Mouse (Mus musculus) hindbrain, embryonic 13.5 days (tissue): ENCODE data around the gene Fam71e1. TPM values are rescaled to one million over a fixed set of nuclear protein-coding genes. Genes with fewer than 3 reads are reported as not detected.

ENCODE experiments used
- ATAC-seq: fragments of 200-750 bp; cut with Nextera tagmentation; 2 replicates; pipeline ENCODE4 v1.8.0; 2017; ENCODE audit warnings: moderate TSS enrichment; ENCODE audit not compliant: low FRiP score
- H3K27ac ChIP-seq: fragments of 300-500 bp; sonication (generic); 2 replicates; pipeline ENCODE4 v1.5.1; 2015; ENCODE audit warnings: inconsistent platforms, mild to moderate bottlenecking, moderate library complexity
- H3K27me3 ChIP-seq: fragments of 300-500 bp; sonication (generic); 2 replicates; pipeline ENCODE4 v1.6.1; 2015; ENCODE audit warnings: mild to moderate bottlenecking, inconsistent platforms
- H3K36me3 ChIP-seq: fragments of 300-500 bp; sonication (generic); 2 replicates; pipeline ENCODE4 v1.6.1; 2015; ENCODE audit warnings: mild to moderate bottlenecking, inconsistent platforms
- H3K4me1 ChIP-seq: fragments of 300-500 bp; sonication (generic); replicated peaks from 2 replicates; pipeline ENCODE4 v1.6.1; 2015; ENCODE audit warnings: inconsistent platforms
- H3K4me2 ChIP-seq: fragments of 300-500 bp; sonication (generic); 2 replicates; pipeline ENCODE4 v1.6.1; 2015; ENCODE audit warnings: inconsistent platforms, mild to moderate bottlenecking, moderate library complexity
- H3K4me3 ChIP-seq: fragments of 300-500 bp; sonication (generic); 2 replicates; pipeline ENCODE4 v1.5.1; 2015; ENCODE audit warnings: mild to moderate bottlenecking, inconsistent platforms
- H3K9ac ChIP-seq: fragments of 300-500 bp; sonication (generic); 2 replicates; pipeline ENCODE4 v1.6.1; 2015; ENCODE audit warnings: mild to moderate bottlenecking, inconsistent platforms
- H3K9me3 ChIP-seq: fragments of 300-500 bp; sonication (generic); 2 replicates; pipeline ENCODE4 v1.6.1; 2016; ENCODE audit warnings: inconsistent platforms
- WGBS: fragments of 180-500 bp; shearing (Covaris S2); methylation state at CpG from one replicate; pipeline ENCODE4 v1.1.7; 2015; 5-methylcytosine and 5-hydroxymethylcytosine counted together
- polyA plus RNA-seq: library from polyadenylated mRNA; unstranded; fragments of >200 nt; fragmentation: Nextera tagmentation; extraction: Ambion mirVana; gene quantifications from 2 replicates; pipeline ENCODE4 v1.2.1, GENCODE M21; 2015

Gene Fam71e1
- 32.2 and 37.4 TPM in 2 replicates for polyA plus RNA-seq

- peak within 1 kb of the TSS; percentile 76 for H3K4me3 ChIP-seq
- H3K4me2 ChIP-seq, result peak within 1 kb of the TSS; percentile 85
- H3K9me3 ChIP-seq, result no peaks in the 10 kb centered on the region
- ATAC-seq, result peak; percentile 96
- 0 out of 2 replicates have a peak, but pooled peaks cover 8% of the 10 kb centered on the region for H3K27me3 ChIP-seq
- peak within 1 kb of the TSS; percentile 99 for H3K27ac ChIP-seq
- under 1% methylated on average over 58 of the region's 58 CpGs for WGBS
- H3K4me1 ChIP-seq, result peaks cover 34% of the 10 kb centered on the region
- peak within 1 kb of the TSS; percentile 93 for H3K9ac ChIP-seq
- H3K36me3 ChIP-seq, result peaks cover 31% of the 10 kb centered on the region
Measured at GRCm38 (mm10) chr7:44495992-44496770, at the start of gene Fam71e1, which contains the start of gene Emc10. Fam71e1 (plus strand) TSS chr7:44496581. Emc10 (minus strand) TSS chr7:44496529.

GRCm38 (mm10) chr7:44453256-44453655, 43.1 kb upstream of the Fam71e1 start:
- H3K4me1 ChIP-seq, result peaks cover 54% of the 10 kb centered on the region
- H3K4me3 ChIP-seq, result no peak overlapping the region
- no peaks in the 10 kb centered on the region for H3K27me3 ChIP-seq
- H3K36me3 ChIP-seq, result peaks cover 68% of the 10 kb centered on the region
- peak overlapping the region; percentile 51 for H3K9ac ChIP-seq
- 13% methylated on average over 3 of the region's 3 CpGs for WGBS
- peak overlapping the region; percentile 52; the same call in 1 of the 2 replicates for H3K27ac ChIP-seq
- ATAC-seq, result no peak
- H3K9me3 ChIP-seq, result no peaks in the 10 kb centered on the region
- no peak overlapping the region for H3K4me2 ChIP-seq

- H3K27ac ChIP-seq, result no peak overlapping the region
- 86% methylated on average over 1 of the region's 1 CpGs for WGBS
- H3K9me3 ChIP-seq, result no peaks in the 10 kb centered on the region
- H3K4me2 ChIP-seq, result no peak overlapping the region
- peaks cover 5% of the 10 kb centered on the region; the same call in 1 of the 2 replicates for H3K27me3 ChIP-seq
- ATAC-seq, result no peak
- H3K4me1 ChIP-seq, result peaks cover 31% of the 10 kb centered on the region
- no peak overlapping the region for H3K9ac ChIP-seq
- H3K36me3 ChIP-seq, result peaks cover 74% of the 10 kb centered on the region
- H3K4me3 ChIP-seq, result no peak overlapping the region
Measured at GRCm38 (mm10) chr7:44456302-44456701, 40.1 kb upstream of the Fam71e1 start.

- peaks cover 37% of the 10 kb centered on the region for H3K4me1 ChIP-seq
- H3K36me3 ChIP-seq, result peaks cover 89% of the 10 kb centered on the region
- H3K27ac ChIP-seq, result no peak overlapping the region
- no peak overlapping the region for H3K4me2 ChIP-seq
- H3K9ac ChIP-seq, result no peak overlapping the region
- H3K9me3 ChIP-seq, result no peaks in the 10 kb centered on the region
- 75% methylated on average over 6 of the region's 6 CpGs for WGBS
- ATAC-seq, result no peak
- no peak overlapping the region for H3K4me3 ChIP-seq
- H3K27me3 ChIP-seq, result peaks cover 13% of the 10 kb centered on the region
Measured at GRCm38 (mm10) chr7:44460067-44460466, 36.3 kb upstream of the Fam71e1 start.

GRCm38 (mm10) chr7:44460767-44461502, 35.4 kb upstream of the Fam71e1 start:
- Histone ChIP-seq H3K9ac (no peak overlapping the region), H3K27ac (no peak overlapping the region), H3K4me1 (peaks cover 46% of the 10 kb centered on the region), H3K4me2 (no peak overlapping the region), H3K36me3 (peaks cover 82% of the 10 kb centered on the region), H3K4me3 (no peak overlapping the region), H3K27me3 (peaks cover 13% of the 10 kb centered on the region), H3K9me3 (no peaks in the 10 kb centered on the region)
- no peak for ATAC-seq
- 84% methylated on average over 31 of the region's 31 CpGs for whole genome bisulfite sequencing

GRCm38 (mm10) chr7:44461503-44462217, 34.7 kb upstream of the Fam71e1 start:
- Histone ChIP-seq H3K4me3 (no peak overlapping the region), H3K9ac (no peak overlapping the region), H3K9me3 (no peaks in the 10 kb centered on the region), H3K27ac (no peak overlapping the region), H3K36me3 (peaks cover 77% of the 10 kb centered on the region), H3K4me2 (no peak overlapping the region), H3K27me3 (peaks cover 13% of the 10 kb centered on the region), H3K4me1 (peaks cover 53% of the 10 kb centered on the region)
- ATAC-seq, result no peak
- WGBS, result 64% methylated on average over 57 of the region's 57 CpGs

- peaks cover 13% of the 10 kb centered on the region for H3K27me3 ChIP-seq
- no peaks in the 10 kb centered on the region for H3K9me3 ChIP-seq
- peaks cover 69% of the 10 kb centered on the region for H3K36me3 ChIP-seq
- H3K4me1 ChIP-seq, result peaks cover 61% of the 10 kb centered on the region
- peak overlapping the region; percentile 15; the same call in 1 of the 2 replicates for H3K4me2 ChIP-seq
- 0 out of 2 replicates have a peak overlapping the region, but pooled peaks have one; percentile 18 for H3K27ac ChIP-seq
- H3K4me3 ChIP-seq, result no peak overlapping the region
- ATAC-seq, result no peak
- 26% methylated on average over 73 of the region's 77 CpGs for WGBS
- H3K9ac ChIP-seq, result peak overlapping the region; percentile 43; the same call in 1 of the 2 replicates
Measured at GRCm38 (mm10) chr7:44462218-44463055, 33.9 kb upstream of the Fam71e1 start.

GRCm38 (mm10) chr7:44463056-44463425, 33.3 kb upstream of the Fam71e1 start:
- Histone ChIP-seq H3K36me3 (peaks cover 63% of the 10 kb centered on the region), H3K27ac (peak overlapping the region; percentile 95; the same call in 1 of the 2 replicates), H3K27me3 (peaks cover 13% of the 10 kb centered on the region), H3K4me3 (no peak overlapping the region), H3K9me3 (no peaks in the 10 kb centered on the region), H3K4me2 (no peak overlapping the region), H3K4me1 (peaks cover 66% of the 10 kb centered on the region), H3K9ac (0 out of 2 replicates have a peak overlapping the region, but pooled peaks have one; percentile 60)
- 41% methylated on average over 8 of the region's 8 CpGs for WGBS
- no peak for ATAC-seq

GRCm38 (mm10) chr7:44463556-44464225, 32.7 kb upstream of the Fam71e1 start:
- H3K9ac ChIP-seq, result peak overlapping the region; percentile 60
- no peak overlapping the region; the same call in 1 of the 2 replicates for H3K4me2 ChIP-seq
- WGBS, result 84% methylated on average over 10 of the region's 10 CpGs
- ATAC-seq, result no peak
- H3K4me1 ChIP-seq, result peaks cover 71% of the 10 kb centered on the region
- H3K9me3 ChIP-seq, result no peaks in the 10 kb centered on the region
- H3K27me3 ChIP-seq, result peaks cover 13% of the 10 kb centered on the region
- peak overlapping the region; percentile 95 for H3K27ac ChIP-seq
- H3K4me3 ChIP-seq, result no peak overlapping the region
- peaks cover 56% of the 10 kb centered on the region for H3K36me3 ChIP-seq

GRCm38 (mm10) chr7:44464511-44464910, 31.9 kb upstream of the Fam71e1 start:
- no peak overlapping the region for H3K4me3 ChIP-seq
- H3K4me1 ChIP-seq, result peaks cover 79% of the 10 kb centered on the region
- peak overlapping the region; percentile 60 for H3K9ac ChIP-seq
- peak; percentile 1; the same call in 1 of the 2 replicates for ATAC-seq
- H3K9me3 ChIP-seq, result no peaks in the 10 kb centered on the region
- 11% methylated on average over 4 of the region's 4 CpGs for WGBS
- peak overlapping the region; percentile 10; the same call in 1 of the 2 replicates for H3K4me2 ChIP-seq
- H3K27me3 ChIP-seq, result peaks cover 13% of the 10 kb centered on the region
- H3K36me3 ChIP-seq, result peaks cover 48% of the 10 kb centered on the region
- peak overlapping the region; percentile 95 for H3K27ac ChIP-seq

GRCm38 (mm10) chr7:44465111-44465510, 31.3 kb upstream of the Fam71e1 start, which contains the start of gene Aspdh:
Aspdh (plus strand) TSS chr7:44465391.
- peaks cover 85% of the 10 kb centered on the region for H3K4me1 ChIP-seq
- ATAC-seq, result no peak
- H3K27me3 ChIP-seq, result peaks cover 13% of the 10 kb centered on the region
- peak within 1 kb of the TSS; percentile 95 for H3K27ac ChIP-seq
- peaks cover 42% of the 10 kb centered on the region for H3K36me3 ChIP-seq
- peak within 1 kb of the TSS; percentile 10; the same call in 1 of the 2 replicates for H3K4me2 ChIP-seq
- H3K9ac ChIP-seq, result peak within 1 kb of the TSS; percentile 60
- no peak within 1 kb of the TSS for H3K4me3 ChIP-seq
- WGBS, result 39% methylated on average over 2 of the region's 2 CpGs
- no peaks in the 10 kb centered on the region for H3K9me3 ChIP-seq
